Mouse (Mus musculus) small intestine, adult 2 months (tissue): ENCODE data around the gene Nf1. TPM values are rescaled to one million over a fixed set of nuclear protein-coding genes. Genes with fewer than 3 reads are reported as not detected.

Experiments used
- H3K27ac ChIP-seq: fragments of 200-500 bp; 2 replicates; pipeline ENCODE4 v1.5.1; 2012; ENCODE audit warnings: low read depth, low read length, control low read depth, inconsistent platforms; ENCODE audit not compliant: insufficient read depth
- H3K27me3 ChIP-seq: fragments of 200-500 bp; 2 replicates; pipeline ENCODE4 v1.6.1; 2012; ENCODE audit warnings: mild to moderate bottlenecking, moderate library complexity, low read length, inconsistent platforms; ENCODE audit not compliant: control insufficient read depth, insufficient read depth
- H3K36me3 ChIP-seq: fragments of 200-500 bp; 2 replicates; pipeline ENCODE4 v1.6.1; 2012; ENCODE audit warnings: mild to moderate bottlenecking, low read length, control low read depth, inconsistent platforms; ENCODE audit not compliant: control insufficient read depth, insufficient read depth
- H3K4me1 ChIP-seq: fragments of 200-500 bp; 2 replicates; pipeline ENCODE4 v1.6.1; 2012; ENCODE audit warnings: low read length, inconsistent platforms, mixed read lengths; ENCODE audit not compliant: control insufficient read depth, insufficient read depth, insufficient read length
- H3K4me3 ChIP-seq: fragments of 200-500 bp; 2 replicates; pipeline ENCODE4 v1.5.1; 2012; ENCODE audit warnings: low read depth, mild to moderate bottlenecking, control low read depth, inconsistent platforms, low read length, moderate library complexity
- CTCF ChIP-seq: fragments of 200-500 bp; IDR thresholded peaks from 2 replicates; pipeline ENCODE4 v1.5.1; 2012; ENCODE audit warnings: low read depth, mild to moderate bottlenecking, control low read depth, inconsistent platforms, low read length, moderate library complexity, mixed read lengths; ENCODE audit not compliant: insufficient replicate concordance, insufficient read length; ENCODE audit errors: extremely low read depth
- POLR2A ChIP-seq: fragments of 200-500 bp; IDR thresholded peaks from 2 replicates; pipeline ENCODE4 v1.6.1; 2012; ENCODE audit warnings: low read depth, mild to moderate bottlenecking, control low read depth, inconsistent platforms, low read length, moderate library complexity
- WGBS: fragments of 180-500 bp; shearing (Covaris S2); methylation state at CpG from one replicate; pipeline ENCODE4 v1.1.7; 2018; 5-methylcytosine and 5-hydroxymethylcytosine counted together
- polyA plus RNA-seq: library from polyadenylated mRNA; depleted of rRNA; stranded (reverse); fragments of >200 nt; gene quantifications from 2 replicates; pipeline ENCODE4 v1.2.3, GENCODE M21; 2012

Nf1 gene
- polyA plus RNA-seq, 1 experiment, result 7.0 TPM

GRCm38 (mm10) chr11:79357397-79357796 lies 17.9 kb downstream of the Nf1 start:
- no peak overlapping the region for H3K4me3 ChIP-seq
- TF ChIP-seq POLR2A, result no peak
- no peak for TF ChIP-seq CTCF
- no peaks in the 10 kb centered on the region for H3K27me3 ChIP-seq
- no peaks in the 10 kb centered on the region for H3K36me3 ChIP-seq
- WGBS, result 93% methylated on average over 1 of the region's 1 CpGs
- no peaks in the 10 kb centered on the region for H3K4me1 ChIP-seq
- H3K27ac ChIP-seq, result no peak overlapping the region

DNA sequence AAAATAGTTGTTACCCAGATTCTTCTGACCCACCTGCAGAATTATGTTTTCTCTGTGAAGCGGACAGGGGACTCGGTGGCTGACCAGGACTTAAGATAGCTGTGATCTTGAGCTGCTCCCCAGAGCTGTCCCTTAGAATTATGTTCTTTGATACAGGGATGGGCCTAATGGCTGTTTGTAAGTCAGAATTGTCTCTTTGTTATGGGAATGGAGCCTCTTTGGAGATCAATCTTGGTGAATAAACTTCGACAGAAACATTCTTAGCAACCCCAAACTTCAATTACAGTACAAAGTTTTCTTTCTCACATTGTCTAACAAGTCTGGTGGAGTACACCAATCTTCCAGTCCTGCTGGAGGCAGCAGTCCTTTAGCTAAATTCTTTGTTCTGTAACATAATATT lies 25.5 kb downstream of the Nf1 start:
- no peak for TF ChIP-seq CTCF
- TF ChIP-seq POLR2A, result no peak
- Histone ChIP-seq H3K27ac (no peak overlapping the region), H3K4me1 (no peaks in the 10 kb centered on the region), H3K27me3 (no peaks in the 10 kb centered on the region), H3K36me3 (no peaks in the 10 kb centered on the region), H3K4me3 (no peak overlapping the region)
- 88% methylated on average over 3 of the region's 3 CpGs for WGBS

- TF ChIP-seq CTCF (no peak), POLR2A (no peak)
- WGBS, result 66% methylated on average over 8 of the region's 8 CpGs
- H3K36me3 ChIP-seq, result no peaks in the 10 kb centered on the region
Measured at GRCm38 (mm10) chr11:79366284-79366683, 26.8 kb downstream of the Nf1 start.

GRCm38 (mm10) chr11:79373031-79373430 lies 33.5 kb downstream of the Nf1 start:
- H3K27me3 ChIP-seq, result no peaks in the 10 kb centered on the region
- H3K36me3 ChIP-seq, result 0 out of 2 replicates have a peak, but pooled peaks cover 1% of the 10 kb centered on the region
- 90% methylated on average over 4 of the region's 4 CpGs for WGBS
- TF ChIP-seq CTCF (peak; percentile 22; the same call in 1 of the 2 replicates), POLR2A (no peak)
- no peak overlapping the region for H3K27ac ChIP-seq
- H3K4me1 ChIP-seq, result no peaks in the 10 kb centered on the region
- H3K4me3 ChIP-seq, result no peak overlapping the region

More at GRCm38 (mm10) chr11:79366284-79366683, 26.8 kb downstream of the Nf1 start:
- no peak overlapping the region for H3K27ac ChIP-seq
- no peaks in the 10 kb centered on the region for H3K4me1 ChIP-seq
- H3K27me3 ChIP-seq, result no peaks in the 10 kb centered on the region
- H3K4me3 ChIP-seq, result no peak overlapping the region

GRCm38 (mm10) chr11:79398336-79398735 lies 58.8 kb downstream of the Nf1 start:
- Histone ChIP-seq H3K27me3 (no peaks in the 10 kb centered on the region), H3K36me3 (peaks cover 7% of the 10 kb centered on the region; the same call in 1 of the 2 replicates), H3K27ac (no peak overlapping the region), H3K4me3 (no peak overlapping the region), H3K4me1 (peaks cover 6% of the 10 kb centered on the region; the same call in 1 of the 2 replicates)
- WGBS, result 40% methylated on average over 3 of the region's 3 CpGs
- no peak for TF ChIP-seq POLR2A
- peak; percentile 90; the same call in 1 of the 2 replicates for TF ChIP-seq CTCF

- no peak overlapping the region for H3K4me3 ChIP-seq
- H3K27ac ChIP-seq, result no peak overlapping the region; the same call in 1 of the 2 replicates
- 29% methylated on average over 6 of the region's 6 CpGs for WGBS
- H3K36me3 ChIP-seq, result peaks cover 3% of the 10 kb centered on the region; the same call in 1 of the 2 replicates
- no peak for TF ChIP-seq CTCF
- TF ChIP-seq POLR2A, result no peak
- H3K27me3 ChIP-seq, result no peaks in the 10 kb centered on the region
- peaks cover 8% of the 10 kb centered on the region; the same call in 1 of the 2 replicates for H3K4me1 ChIP-seq
Measured at GRCm38 (mm10) chr11:79403625-79404319, 64.3 kb downstream of the Nf1 start.

GRCm38 (mm10) chr11:79413761-79414513 lies 74.4 kb downstream of the Nf1 start:
- TF ChIP-seq CTCF (no peak), POLR2A (no peak)
- H3K4me1 ChIP-seq, result no peaks in the 10 kb centered on the region
- H3K27me3 ChIP-seq, result no peaks in the 10 kb centered on the region
- H3K27ac ChIP-seq, result no peak overlapping the region
- no peak overlapping the region for H3K4me3 ChIP-seq
- WGBS, result 90% methylated on average over 7 of the region's 7 CpGs
- peaks cover 20% of the 10 kb centered on the region for H3K36me3 ChIP-seq
